Mouse (Mus musculus): ENCODE data around the gene Ctr9. TPM values are rescaled to one million over a fixed set of nuclear protein-coding genes. Genes with fewer than 3 reads are reported as not detected.

Ctr9 gene
- 20.2 and 22.3 TPM in 2 replicates for polyA plus RNA-seq (2012; ENCODE audit: insufficient read depth, insufficient read length, missing spikeins)

GRCm38 (mm10) chr7:111028281-111029045 lies at the start of gene Ctr9:
Gene Ctr9 (plus strand): TSS chr7:111028951.
- Histone ChIP-seq H3K4me3 (ENCODE audit: insufficient read depth, low read depth, low read length) (peak within 1 kb of the TSS; percentile 92), H3K4me1 (ENCODE audit: control insufficient read depth, insufficient read depth, insufficient read length, low read length) (peaks cover 4% of the 10 kb centered on the region; the same call in 1 of the 2 replicates), H3K27ac (replicated peaks; ENCODE audit: low read depth, low read length) (peak within 1 kb of the TSS; percentile 98)

- peak overlapping the region; percentile 41 for H3K4me3 ChIP-seq (ENCODE audit: insufficient read depth, low read depth, low read length)
- H3K27ac ChIP-seq (replicated peaks; ENCODE audit: low read depth, low read length) = no peak overlapping the region
- 0 out of 2 replicates have a peak, but pooled peaks cover 3% of the 10 kb centered on the region for H3K4me1 ChIP-seq (ENCODE audit: control insufficient read depth, insufficient read depth, insufficient read length, low read length)
These were observed 47.7 kb upstream of the Ctr9 start for GRCm38 (mm10) chr7:110981036-110981435.

- Histone ChIP-seq H3K4me3 (ENCODE audit: insufficient read depth, low read depth, low read length) (peak within 1 kb of the TSS; percentile 41), H3K27ac (replicated peaks; ENCODE audit: low read depth, low read length) (peak within 1 kb of the TSS; percentile 35), H3K4me1 (ENCODE audit: control insufficient read depth, insufficient read depth, insufficient read length, low read length) (0 out of 2 replicates have a peak, but pooled peaks cover 3% of the 10 kb centered on the region)
These were observed 46.6 kb upstream of the Ctr9 start, which contains the start of gene Mrvi1 for GRCm38 (mm10) chr7:110982053-110982705. Gene Mrvi1 (minus strand): TSS chr7:110982461.

GRCm38 (mm10) chr7:110982764-110983163 lies 46.0 kb upstream of the Ctr9 start:
- peak overlapping the region; percentile 35 for H3K27ac ChIP-seq (replicated peaks; ENCODE audit: low read depth, low read length)
- H3K4me1 ChIP-seq (ENCODE audit: control insufficient read depth, insufficient read depth, insufficient read length, low read length) = 0 out of 2 replicates have a peak, but pooled peaks cover 3% of the 10 kb centered on the region
- H3K4me3 ChIP-seq (ENCODE audit: insufficient read depth, low read depth, low read length) = peak overlapping the region; percentile 23; the same call in 1 of the 2 replicates

- Histone ChIP-seq H3K4me3 (ENCODE audit: insufficient read depth, low read depth, low read length) (no peak overlapping the region), H3K4me1 (ENCODE audit: control insufficient read depth, insufficient read depth, insufficient read length, low read length) (0 out of 2 replicates have a peak, but pooled peaks cover 3% of the 10 kb centered on the region), H3K27ac (replicated peaks; ENCODE audit: low read depth, low read length) (no peak overlapping the region)
These were observed 45.1 kb upstream of the Ctr9 start for GRCm38 (mm10) chr7:110983621-110984020.

- Histone ChIP-seq H3K4me1 (ENCODE audit: control insufficient read depth, insufficient read depth, insufficient read length, low read length) (0 out of 2 replicates have a peak, but pooled peaks cover 3% of the 10 kb centered on the region), H3K27ac (replicated peaks; ENCODE audit: low read depth, low read length) (no peak overlapping the region), H3K4me3 (ENCODE audit: insufficient read depth, low read depth, low read length) (no peak overlapping the region)
These were observed 43.0 kb upstream of the Ctr9 start for GRCm38 (mm10) chr7:110985581-110986265.

- H3K4me1 ChIP-seq (ENCODE audit: control insufficient read depth, insufficient read depth, insufficient read length, low read length) = 0 out of 2 replicates have a peak, but pooled peaks cover 3% of the 10 kb centered on the region
- H3K4me3 ChIP-seq (ENCODE audit: insufficient read depth, low read depth, low read length) = no peak overlapping the region
- no peak overlapping the region for H3K27ac ChIP-seq (replicated peaks; ENCODE audit: low read depth, low read length)
These were observed 40.7 kb upstream of the Ctr9 start for GRCm38 (mm10) chr7:110988081-110988480.

GRCm38 (mm10) chr7:110989286-110989879 lies 39.4 kb upstream of the Ctr9 start:
- 0 out of 2 replicates have a peak, but pooled peaks cover 3% of the 10 kb centered on the region for H3K4me1 ChIP-seq (ENCODE audit: control insufficient read depth, insufficient read depth, insufficient read length, low read length)
- H3K27ac ChIP-seq (replicated peaks; ENCODE audit: low read depth, low read length) = no peak overlapping the region
- H3K4me3 ChIP-seq (ENCODE audit: insufficient read depth, low read depth, low read length) = no peak overlapping the region

GRCm38 (mm10) chr7:110990356-110991220 lies 38.2 kb upstream of the Ctr9 start:
- no peak overlapping the region for H3K27ac ChIP-seq (replicated peaks; ENCODE audit: low read depth, low read length)
- H3K4me1 ChIP-seq (ENCODE audit: control insufficient read depth, insufficient read depth, insufficient read length, low read length) = 0 out of 2 replicates have a peak, but pooled peaks cover 3% of the 10 kb centered on the region
- H3K4me3 ChIP-seq (ENCODE audit: insufficient read depth, low read depth, low read length) = no peak overlapping the region

- H3K4me1 ChIP-seq (ENCODE audit: control insufficient read depth, insufficient read depth, insufficient read length, low read length) = no peaks in the 10 kb centered on the region
These were observed 37.6 kb upstream of the Ctr9 start for GRCm38 (mm10) chr7:110991221-110991494.

GRCm38 (mm10) chr7:110998887-110999827 lies 29.6 kb upstream of the Ctr9 start:
- H3K4me3 ChIP-seq (ENCODE audit: insufficient read depth, low read depth, low read length) = no peak overlapping the region
- peaks cover 3% of the 10 kb centered on the region; the same call in 1 of the 2 replicates for H3K4me1 ChIP-seq (ENCODE audit: control insufficient read depth, insufficient read depth, insufficient read length, low read length)

More at GRCm38 (mm10) chr7:110991221-110991494, 37.6 kb upstream of the Ctr9 start:
- Histone ChIP-seq H3K27ac (replicated peaks; ENCODE audit: low read depth, low read length) (no peak overlapping the region), H3K4me3 (ENCODE audit: insufficient read depth, low read depth, low read length) (no peak overlapping the region)

GRCm38 (mm10) chr7:111004136-111004840 lies 24.5 kb upstream of the Ctr9 start:
- H3K4me3 ChIP-seq (ENCODE audit: insufficient read depth, low read depth, low read length) = no peak overlapping the region
- H3K4me1 ChIP-seq (ENCODE audit: control insufficient read depth, insufficient read depth, insufficient read length, low read length) = peaks cover 3% of the 10 kb centered on the region; the same call in 1 of the 2 replicates
- no peak overlapping the region for H3K27ac ChIP-seq (replicated peaks; ENCODE audit: low read depth, low read length)

More at GRCm38 (mm10) chr7:110998887-110999827, 29.6 kb upstream of the Ctr9 start:
- no peak overlapping the region for H3K27ac ChIP-seq (replicated peaks; ENCODE audit: low read depth, low read length)

Measured in brown adipose tissue, adult 24 weeks (tissue).